Mouse (Mus musculus): ENCODE results near the gene Bysl. TPM values are rescaled to one million over a fixed set of nuclear protein-coding genes. Genes with fewer than 3 reads are reported as not detected.
"Not testable (repeated sequence)": the region's sequence is repeated elsewhere in the genome, so short reads cannot be mapped to it uniquely, and the experiment has no call there.

Bysl gene
- polyA plus RNA-seq, 1 experiment from 2014 or later = 31.5 TPM

- peaks cover 48% of the 10 kb centered on the region for H3K36me3 ChIP-seq
- peaks cover 15% of the 10 kb centered on the region for H3K4me1 ChIP-seq
- WGBS = 97% methylated on average over 8 of the region's 8 CpGs
- H3K4me3 ChIP-seq = no peak overlapping the region
- H3K4me2 ChIP-seq (replicated peaks) = no peak overlapping the region
- no peak for ATAC-seq (ENCODE audit: low FRiP score, low read depth)
- H3K9me3 ChIP-seq = no peaks in the 10 kb centered on the region
- no peak overlapping the region for H3K9ac ChIP-seq (replicated peaks)
- H3K27ac ChIP-seq (replicated peaks) = no peak overlapping the region
- H3K27me3 ChIP-seq = no peaks in the 10 kb centered on the region
Observed at GRCm38 (mm10) chr17:47616119-47616518, 4.8 kb upstream of the Bysl start.

- Histone ChIP-seq H3K4me2 (replicated peaks) (no peak overlapping the region), H3K27ac (replicated peaks) (no peak overlapping the region), H3K9ac (replicated peaks) (no peak overlapping the region), H3K9me3 (no peaks in the 10 kb centered on the region), H3K4me1 (peaks cover 27% of the 10 kb centered on the region), H3K4me3 (no peak overlapping the region), H3K36me3 (peaks cover 38% of the 10 kb centered on the region), H3K27me3 (no peaks in the 10 kb centered on the region)
- WGBS = 95% methylated on average over 1 of the region's 1 CpGs
- no peak for ATAC-seq (ENCODE audit: low FRiP score, low read depth)
Observed at GRCm38 (mm10) chr17:47614018-47614417, 2.7 kb upstream of the Bysl start.

- H3K4me1 ChIP-seq = peaks cover 27% of the 10 kb centered on the region
- WGBS = under 1% methylated on average over 13 of the region's 13 CpGs
- H3K9ac ChIP-seq (replicated peaks) = peak overlapping the region; percentile 75
- peak overlapping the region; percentile 76 for H3K4me3 ChIP-seq
- no peak for ATAC-seq (ENCODE audit: low FRiP score, low read depth)
- H3K9me3 ChIP-seq = no peaks in the 10 kb centered on the region
- H3K27ac ChIP-seq (replicated peaks) = no peak overlapping the region
- no peaks in the 10 kb centered on the region for H3K27me3 ChIP-seq
- peak overlapping the region; percentile 90 for H3K4me2 ChIP-seq (replicated peaks)
- peaks cover 40% of the 10 kb centered on the region for H3K36me3 ChIP-seq
Observed at GRCm38 (mm10) chr17:47611661-47611982, 330 bp upstream of the Bysl start.

DNA sequence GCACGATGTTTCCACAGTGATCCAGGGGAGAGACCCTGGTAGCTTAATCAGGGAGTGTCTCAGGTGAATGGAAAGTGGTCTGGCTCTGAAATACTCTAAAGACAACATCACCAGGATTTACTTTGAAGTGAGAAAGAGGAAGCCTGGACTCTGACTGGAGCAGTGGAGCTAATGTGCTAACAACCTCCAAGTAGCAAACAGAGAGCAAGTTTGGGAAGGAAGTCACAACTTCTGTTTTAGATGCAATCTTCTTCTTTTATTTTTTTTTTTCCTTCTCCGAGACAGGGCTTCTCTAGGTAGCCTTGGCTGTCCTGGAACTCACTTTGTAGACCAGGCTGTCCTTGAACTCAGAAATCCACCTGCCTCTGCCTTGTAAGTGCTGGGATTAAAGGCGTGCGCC is 2.1 kb downstream of the Bysl start:
- no peak for ATAC-seq (ENCODE audit: low FRiP score, low read depth)
- no peak overlapping the region for H3K4me3 ChIP-seq
- no peak overlapping the region for H3K4me2 ChIP-seq (replicated peaks)
- H3K4me1 ChIP-seq = peaks cover 27% of the 10 kb centered on the region
- no peaks in the 10 kb centered on the region for H3K27me3 ChIP-seq
- H3K27ac ChIP-seq (replicated peaks) = no peak overlapping the region
- no peak overlapping the region for H3K9ac ChIP-seq (replicated peaks)
- peaks cover 47% of the 10 kb centered on the region for H3K36me3 ChIP-seq
- H3K9me3 ChIP-seq = no peaks in the 10 kb centered on the region
- 95% methylated on average over 4 of the region's 4 CpGs for WGBS

DNA sequence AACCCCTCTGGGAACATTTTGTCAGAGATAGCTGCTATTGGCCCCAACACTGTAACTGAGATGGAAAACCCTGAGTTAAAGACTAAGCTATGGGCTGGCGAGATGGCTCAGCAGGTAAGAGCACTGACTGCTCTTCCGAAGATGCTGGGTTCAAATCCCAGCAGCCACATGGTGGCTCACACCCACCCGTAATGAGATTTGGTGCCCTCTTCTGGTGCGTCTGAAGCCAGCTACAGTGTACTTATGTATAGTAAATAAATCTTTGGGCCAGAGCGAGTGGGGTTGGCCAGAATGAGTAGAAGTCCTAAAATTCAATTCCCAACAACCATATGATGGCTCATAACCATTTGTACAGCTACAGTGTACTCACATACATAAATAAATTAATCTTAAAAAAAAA is 5.1 kb downstream of the Bysl start:
- peaks cover 12% of the 10 kb centered on the region for H3K4me1 ChIP-seq
- no peak for ATAC-seq (ENCODE audit: low FRiP score, low read depth)
- peaks cover 65% of the 10 kb centered on the region for H3K36me3 ChIP-seq
- WGBS = 75% methylated on average over 5 of the region's 5 CpGs
- no peak overlapping the region for H3K9ac ChIP-seq (replicated peaks)
- no peak overlapping the region for H3K27ac ChIP-seq (replicated peaks)
- H3K4me3 ChIP-seq = no peak overlapping the region
- H3K4me2 ChIP-seq (replicated peaks) = no peak overlapping the region
- H3K9me3 ChIP-seq = no peaks in the 10 kb centered on the region
- H3K27me3 ChIP-seq = no peaks in the 10 kb centered on the region

GRCm38 (mm10) chr17:47602289-47602688 is 9.0 kb downstream of the Bysl start:
- Histone ChIP-seq H3K36me3 (peaks cover 81% of the 10 kb centered on the region), H3K4me1 (peaks cover 9% of the 10 kb centered on the region), H3K9ac (replicated peaks) (no peak overlapping the region), H3K9me3 (no peaks in the 10 kb centered on the region), H3K27me3 (no peaks in the 10 kb centered on the region), H3K27ac (replicated peaks) (no peak overlapping the region), H3K4me3 (no peak overlapping the region), H3K4me2 (replicated peaks) (no peak overlapping the region)
- no peak for ATAC-seq (ENCODE audit: low FRiP score, low read depth)
- WGBS = 92% methylated on average over 11 of the region's 11 CpGs

GRCm38 (mm10) chr17:47601389-47601755 is 9.9 kb downstream of the Bysl start:
- no peak overlapping the region for H3K4me2 ChIP-seq (replicated peaks)
- H3K27ac ChIP-seq (replicated peaks) = no peak overlapping the region
- no peaks in the 10 kb centered on the region for H3K27me3 ChIP-seq
- peaks cover 73% of the 10 kb centered on the region for H3K36me3 ChIP-seq
- peaks cover 18% of the 10 kb centered on the region for H3K4me1 ChIP-seq
- H3K4me3 ChIP-seq = no peak overlapping the region
- H3K9me3 ChIP-seq = no peaks in the 10 kb centered on the region
- no peak overlapping the region for H3K9ac ChIP-seq (replicated peaks)
- no peak for ATAC-seq (ENCODE audit: low FRiP score, low read depth)
- 90% methylated on average over 10 of the region's 10 CpGs for WGBS

DNA sequence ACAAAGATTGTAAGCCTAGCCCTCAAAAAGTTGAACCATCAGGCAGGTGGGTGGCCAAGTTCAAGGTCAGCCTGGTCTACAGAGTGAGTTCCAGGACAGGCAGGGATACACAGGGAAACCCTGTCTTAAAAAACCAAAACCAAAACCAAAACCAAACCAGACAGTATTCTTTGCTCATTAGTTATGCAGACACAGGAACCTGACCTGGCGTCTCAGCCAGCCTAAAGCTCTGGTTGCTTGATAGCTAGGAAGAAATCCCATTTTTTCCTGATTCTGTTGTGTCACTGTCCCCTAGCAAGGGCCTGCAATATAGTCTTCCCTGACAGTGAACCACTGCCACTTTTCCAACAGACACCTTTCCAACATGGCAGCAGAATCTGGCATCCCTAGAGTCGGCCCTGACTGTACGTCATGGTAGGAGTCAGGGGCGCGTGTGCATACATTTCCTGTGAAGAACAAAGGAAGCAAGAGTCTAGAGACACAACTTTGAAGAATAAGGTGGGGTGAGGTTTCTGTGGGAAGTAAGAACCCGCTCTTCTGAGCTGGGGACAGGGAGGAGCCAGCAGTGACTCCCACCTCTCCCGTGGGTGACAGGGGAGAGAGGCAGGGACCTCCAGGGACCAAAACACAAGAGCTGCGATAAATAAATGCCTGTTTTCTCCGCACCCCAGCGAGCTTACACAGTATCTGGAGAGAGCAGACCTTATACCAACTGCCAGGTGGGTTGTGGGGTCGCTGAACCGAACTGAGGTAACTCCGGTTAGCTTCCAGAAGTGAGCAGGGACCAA is 10.5 kb downstream of the Bysl start:
- Histone ChIP-seq H3K27ac (replicated peaks) (no peak overlapping the region), H3K9me3 (no peaks in the 10 kb centered on the region), H3K4me3 (no peak overlapping the region), H3K4me2 (replicated peaks) (no peak overlapping the region), H3K36me3 (peaks cover 72% of the 10 kb centered on the region), H3K4me1 (peaks cover 24% of the 10 kb centered on the region), H3K9ac (replicated peaks) (no peak overlapping the region), H3K27me3 (no peaks in the 10 kb centered on the region)
- ATAC-seq (ENCODE audit: low FRiP score, low read depth) = no peak
- WGBS = 90% methylated on average over 13 of the region's 13 CpGs

- H3K9ac ChIP-seq (replicated peaks) = no peak overlapping the region
- 74% methylated on average over 11 of the region's 11 CpGs for WGBS
- no peak overlapping the region for H3K4me3 ChIP-seq
- no peak overlapping the region for H3K4me2 ChIP-seq (replicated peaks)
- no peaks in the 10 kb centered on the region for H3K27me3 ChIP-seq
- no peak overlapping the region for H3K27ac ChIP-seq (replicated peaks)
- H3K36me3 ChIP-seq = peaks cover 61% of the 10 kb centered on the region
- no peak for ATAC-seq (ENCODE audit: low FRiP score, low read depth)
- peaks cover 34% of the 10 kb centered on the region for H3K4me1 ChIP-seq
- H3K9me3 ChIP-seq = no peaks in the 10 kb centered on the region
Observed at GRCm38 (mm10) chr17:47599511-47600297, 11.6 kb downstream of the Bysl start.

GRCm38 (mm10) chr17:47598580-47599304 is 12.6 kb downstream of the Bysl start:
- WGBS = 87% methylated on average over 10 of the region's 10 CpGs
- H3K4me2 ChIP-seq (replicated peaks); H3K27me3 ChIP-seq; H3K9me3 ChIP-seq; H3K4me3 ChIP-seq; ATAC-seq (ENCODE audit: low FRiP score, low read depth): not testable (repeated sequence)
- H3K9ac ChIP-seq (replicated peaks) = 0 out of 2 replicates have a peak overlapping the region, but pooled peaks have one; percentile 20
- peaks cover 51% of the 10 kb centered on the region for H3K36me3 ChIP-seq
- peaks cover 44% of the 10 kb centered on the region for H3K4me1 ChIP-seq
- H3K27ac ChIP-seq (replicated peaks) = 0 out of 2 replicates have a peak overlapping the region, but pooled peaks have one; percentile 30

GRCm38 (mm10) chr17:47597838-47598579 is 13.3 kb downstream of the Bysl start:
- peaks cover 48% of the 10 kb centered on the region for H3K36me3 ChIP-seq
- H3K27me3 ChIP-seq = no peaks in the 10 kb centered on the region
- H3K4me2 ChIP-seq (replicated peaks) = peak overlapping the region; percentile 95; the same call in 1 of the 2 replicates
- peaks cover 46% of the 10 kb centered on the region for H3K4me1 ChIP-seq
- H3K9ac ChIP-seq (replicated peaks) = peak overlapping the region; percentile 20; the same call in 1 of the 2 replicates
- H3K4me3 ChIP-seq = no peak overlapping the region
- H3K27ac ChIP-seq (replicated peaks) = peak overlapping the region; percentile 54; the same call in 1 of the 2 replicates
- H3K9me3 ChIP-seq = no peaks in the 10 kb centered on the region
- 22% methylated on average over 10 of the region's 10 CpGs for WGBS
- ATAC-seq (ENCODE audit: low FRiP score, low read depth) = 0 out of 2 replicates have a peak, but pooled peaks have one; percentile 3

Data from midbrain, embryonic 12.5 days (tissue).